Mouse (Mus musculus) myocyte (in vitro differentiated cells): ENCODE data around the gene Dysf. TPM values are rescaled to one million over a fixed set of nuclear protein-coding genes. Genes with fewer than 3 reads are reported as not detected.
"Not testable (repeated sequence)": the region's sequence is repeated elsewhere in the genome, so short reads cannot be mapped to it uniquely, and the experiment has no call there.

Experiments used
- H3K27me3 ChIP-seq: one replicate; pipeline ENCODE4 v1.6.1; 2011; ENCODE audit not compliant: control insufficient read depth, insufficient read depth, insufficient read length
- H3K36me3 ChIP-seq: one replicate; pipeline ENCODE4 v1.6.1; 2011; ENCODE audit not compliant: control insufficient read depth, insufficient read depth
- H3K4me2 ChIP-seq: one replicate; pipeline ENCODE4 v1.6.1; 2011; ENCODE audit warnings: low read depth, control low read depth
- H3K4me3 ChIP-seq: one replicate; pipeline ENCODE4 v1.5.1; 2011; ENCODE audit warnings: mild to moderate bottlenecking, control low read depth, moderate library complexity
- H3K79me2 ChIP-seq: one replicate; pipeline ENCODE4 v1.6.1; 2011; ENCODE audit not compliant: control insufficient read depth, insufficient read depth
- H3ac ChIP-seq: one replicate; pipeline ENCODE4 v1.6.1; 2011; ENCODE audit not compliant: control insufficient read depth, insufficient read length
- CEBPB ChIP-seq: IDR thresholded peaks from 2 replicates; pipeline ENCODE4 v1.6.1; 2011; ENCODE audit warnings: mild to moderate bottlenecking, moderate library complexity; ENCODE audit not compliant: poor library complexity, insufficient read depth, severe bottlenecking
- E2F4 ChIP-seq: IDR thresholded peaks from one replicate; pipeline ENCODE4 v1.6.1; 2011; ENCODE audit warnings: mild to moderate bottlenecking, control low read depth, moderate library complexity; ENCODE audit not compliant: insufficient read depth
- MAX ChIP-seq: IDR thresholded peaks from one replicate; pipeline ENCODE4 v1.6.1; 2011; ENCODE audit warnings: low read depth, mild to moderate bottlenecking, control low read depth
- MYOD1 ChIP-seq, 3 experiments: IDR thresholded peaks; one replicate each; pipeline ENCODE4 v1.6.1; 2011; ENCODE audit warnings: control low read depth in 2 of 3, low read depth in 2 of 3, mild to moderate bottlenecking in 2 of 3, moderate library complexity in 1 of 3; ENCODE audit not compliant: insufficient read length in 2 of 3, control insufficient read depth in 1 of 3
- MYOG ChIP-seq, 3 experiments: IDR thresholded peaks; one replicate each; pipeline ENCODE4 v1.6.1; 2011; ENCODE audit warnings: control low read depth in 2 of 3, low read depth in 2 of 3, mild to moderate bottlenecking in 2 of 3; ENCODE audit not compliant: insufficient read length in 2 of 3, control insufficient read depth in 1 of 3, insufficient read depth in 1 of 3
- POLR2A ChIP-seq: IDR thresholded peaks from one replicate; pipeline ENCODE4 v1.6.1; 2011; ENCODE audit warnings: low read depth, mild to moderate bottlenecking, control low read depth, moderate library complexity; ENCODE audit not compliant: insufficient read length
- POLR2AphosphoS2 ChIP-seq: IDR thresholded peaks from one replicate; pipeline ENCODE4 v1.6.1; 2011; ENCODE audit warnings: low read depth, control low read depth; ENCODE audit not compliant: insufficient read length
- REST ChIP-seq: IDR thresholded peaks from one replicate; pipeline ENCODE4 v1.6.1; 2011; ENCODE audit warnings: mild to moderate bottlenecking, control low read depth, moderate library complexity; ENCODE audit not compliant: insufficient read depth, insufficient read length
- SRF ChIP-seq: IDR thresholded peaks from one replicate; pipeline ENCODE4 v1.6.1; 2011; ENCODE audit warnings: low read depth; ENCODE audit not compliant: control insufficient read depth, insufficient read length
- TCF12 ChIP-seq: IDR thresholded peaks from one replicate; pipeline ENCODE4 v1.6.1; 2011; ENCODE audit warnings: mild to moderate bottlenecking, control low read depth; ENCODE audit not compliant: poor library complexity, insufficient read depth, severe bottlenecking
- TCF3 ChIP-seq: IDR thresholded peaks from one replicate; pipeline ENCODE4 v1.6.1; 2011; ENCODE audit warnings: low read depth, control low read depth; ENCODE audit not compliant: insufficient read length
- USF1 ChIP-seq: IDR thresholded peaks from one replicate; pipeline ENCODE4 v1.6.1; 2011; ENCODE audit warnings: low read depth, mild to moderate bottlenecking, control low read depth, moderate library complexity
- polyA plus RNA-seq: library from polyadenylated mRNA; unstranded; fragments of >200 nt; fragmentation: generic; extraction: Trizol; gene quantifications from one replicate; pipeline ENCODE4 v1.2.1, GENCODE M21; 2012; ENCODE audit warnings: missing spikeins

The Dysf gene
- polyA plus RNA-seq, 1 experiment = 35.5 TPM

DNA sequence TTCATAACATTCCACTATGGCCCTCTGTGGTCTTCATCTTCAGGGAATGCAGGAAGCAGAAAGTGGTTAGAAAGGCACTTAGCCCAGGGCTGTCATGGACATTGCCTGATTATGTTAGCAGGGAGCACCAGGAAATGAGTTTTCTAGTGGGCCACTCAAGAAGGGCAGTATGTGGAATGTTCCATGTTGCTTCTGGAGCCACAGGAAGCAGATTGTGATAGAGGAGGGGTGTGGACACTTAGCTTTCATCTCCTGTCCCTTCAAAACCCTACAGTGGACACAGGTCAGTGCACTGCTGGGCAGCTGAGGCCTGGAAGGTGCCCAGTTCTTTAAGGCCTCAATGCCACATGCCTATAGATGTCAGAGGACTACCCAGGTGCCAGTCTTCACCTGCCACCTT is 20.4 kb downstream of the Dysf start:
- no peaks in the 10 kb centered on the region for H3K36me3 ChIP-seq
- H3K27me3 ChIP-seq = no peaks in the 10 kb centered on the region
- TF ChIP-seq POLR2A (no peak), CEBPB (no peak), USF1 (no peak), E2F4 (no peak), MAX (no peak), TCF12 (no peak), TCF3 (no peak), SRF (no peak), MYOD1 (IDR thresholded peaks at IDR 0.05; ENCODE audit: control insufficient read depth in 1 of 3, insufficient read length in 2 of 3, low read depth in 2 of 3) (no peak), MYOG (IDR thresholded peaks at IDR 0.05; ENCODE audit: control insufficient read depth in 1 of 3, insufficient read depth in 1 of 3, insufficient read length in 2 of 3, low read depth in 2 of 3) (no peak), REST (no peak), POLR2AphosphoS2 (no peak)
- no peak overlapping the region for H3K4me3 ChIP-seq
- no peak overlapping the region for H3K4me2 ChIP-seq
- no peaks in the 10 kb centered on the region for H3K79me2 ChIP-seq
- no peak overlapping the region for H3ac ChIP-seq

DNA sequence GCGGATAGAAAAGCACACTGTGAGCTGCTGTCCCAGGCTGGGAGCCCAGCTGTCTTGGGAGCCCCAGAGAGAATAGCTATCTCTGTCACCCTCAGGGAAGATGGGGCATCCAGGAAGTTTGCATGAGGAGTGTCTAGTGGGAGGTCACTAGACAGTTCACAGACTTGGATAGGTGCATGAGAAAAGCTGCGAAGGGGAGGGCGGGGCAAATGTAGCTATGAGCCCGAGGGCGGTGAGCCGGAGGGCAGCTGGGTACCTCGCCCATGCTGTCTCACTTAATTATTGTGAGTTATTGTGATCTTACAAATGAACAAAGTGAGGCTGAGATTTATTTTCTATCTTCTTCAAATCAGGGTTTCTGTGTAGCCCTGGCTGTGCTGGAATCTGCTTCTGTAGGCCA is 21.4 kb downstream of the Dysf start:
- Histone ChIP-seq H3K27me3 (no peaks in the 10 kb centered on the region), H3K79me2 (no peaks in the 10 kb centered on the region), H3ac (no peak overlapping the region), H3K4me3 (no peak overlapping the region), H3K4me2 (no peak overlapping the region), H3K36me3 (no peaks in the 10 kb centered on the region)
- TF ChIP-seq MAX (no peak), POLR2A (no peak), E2F4 (no peak), REST (no peak), MYOD1 (IDR thresholded peaks at IDR 0.05; ENCODE audit: control insufficient read depth in 1 of 3, insufficient read length in 2 of 3, low read depth in 2 of 3) (no peak), SRF (no peak), USF1 (no peak), TCF12 (no peak), POLR2AphosphoS2 (no peak), TCF3 (no peak), CEBPB (no peak), MYOG (IDR thresholded peaks at IDR 0.05; ENCODE audit: control insufficient read depth in 1 of 3, insufficient read depth in 1 of 3, insufficient read length in 2 of 3, low read depth in 2 of 3) (no peak)

DNA sequence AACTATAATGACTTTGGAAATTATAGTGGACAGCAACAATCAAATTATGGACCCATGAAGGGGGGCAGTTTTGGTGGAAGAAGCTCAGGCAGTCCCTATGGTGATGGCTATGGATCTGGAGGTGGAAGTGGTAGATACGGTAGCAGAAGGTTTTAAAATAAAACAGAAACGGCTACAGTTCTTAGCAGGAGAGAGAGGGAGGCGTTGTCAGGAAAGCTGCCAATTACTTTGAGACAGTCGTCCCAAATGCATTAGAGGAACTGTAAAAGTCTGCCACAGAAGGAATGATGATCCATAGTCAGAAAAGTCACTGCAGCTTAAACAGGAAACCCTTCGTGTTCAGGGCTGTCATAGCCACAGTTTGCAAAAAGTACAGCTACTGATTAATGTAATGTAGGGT is 24.1 kb downstream of the Dysf start:
- not testable (repeated sequence) for H3K27me3 ChIP-seq, H3K36me3 ChIP-seq, H3K4me2 ChIP-seq, H3K4me3 ChIP-seq, H3K79me2 ChIP-seq, H3ac ChIP-seq

DNA sequence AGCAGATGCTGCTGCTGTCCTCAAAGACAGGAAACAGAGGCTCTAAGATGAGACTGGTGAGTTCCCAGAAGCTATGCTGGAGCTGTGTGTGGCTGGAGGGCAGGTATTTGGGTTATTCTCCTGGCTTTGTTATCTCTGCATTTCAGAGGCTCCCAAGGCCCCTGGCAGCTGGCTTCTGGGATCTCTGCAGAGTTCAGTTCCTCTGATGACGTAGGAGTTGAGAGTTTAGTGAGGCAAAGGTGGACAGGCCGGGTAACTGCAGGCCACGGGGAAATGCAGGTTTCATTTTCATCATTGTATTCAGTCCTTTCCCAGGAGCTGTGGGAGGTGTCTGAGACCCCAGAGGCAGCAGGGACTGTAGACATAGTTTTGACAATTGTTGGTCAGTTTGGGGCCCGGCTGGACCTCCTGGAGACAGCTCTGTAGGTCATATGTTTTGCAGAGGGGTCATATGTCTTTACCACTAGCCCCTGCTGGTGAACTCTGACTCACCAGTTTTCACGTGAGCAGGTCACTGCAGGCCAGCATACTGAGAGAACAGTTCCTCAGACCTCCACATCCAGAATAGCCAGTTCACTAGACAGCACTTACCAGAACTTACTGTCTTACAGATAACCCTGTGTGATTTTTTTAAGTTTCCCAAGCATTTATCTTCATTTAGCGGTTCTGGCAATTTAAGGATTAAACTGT is 35.0 kb downstream of the Dysf start:
- Histone ChIP-seq H3K79me2 (no peaks in the 10 kb centered on the region), H3ac (no peak overlapping the region), H3K4me3 (no peak overlapping the region), H3K4me2 (no peak overlapping the region), H3K36me3 (peaks cover 3% of the 10 kb centered on the region), H3K27me3 (no peaks in the 10 kb centered on the region)
- TF ChIP-seq MYOD1 (IDR thresholded peaks at IDR 0.05; ENCODE audit: control insufficient read depth in 1 of 3, insufficient read length in 2 of 3, low read depth in 2 of 3) = no peak
- no peak for TF ChIP-seq MYOG (IDR thresholded peaks at IDR 0.05; ENCODE audit: control insufficient read depth in 1 of 3, insufficient read depth in 1 of 3, insufficient read length in 2 of 3, low read depth in 2 of 3)
- no peak for TF ChIP-seq USF1
- TF ChIP-seq REST = no peak
- TF ChIP-seq E2F4 = no peak
- no peak for TF ChIP-seq SRF
- TF ChIP-seq TCF3 = no peak
- TF ChIP-seq CEBPB = no peak
- TF ChIP-seq POLR2AphosphoS2 = no peak
- TF ChIP-seq TCF12 = no peak
- TF ChIP-seq MAX = no peak
- no peak for TF ChIP-seq POLR2A

DNA sequence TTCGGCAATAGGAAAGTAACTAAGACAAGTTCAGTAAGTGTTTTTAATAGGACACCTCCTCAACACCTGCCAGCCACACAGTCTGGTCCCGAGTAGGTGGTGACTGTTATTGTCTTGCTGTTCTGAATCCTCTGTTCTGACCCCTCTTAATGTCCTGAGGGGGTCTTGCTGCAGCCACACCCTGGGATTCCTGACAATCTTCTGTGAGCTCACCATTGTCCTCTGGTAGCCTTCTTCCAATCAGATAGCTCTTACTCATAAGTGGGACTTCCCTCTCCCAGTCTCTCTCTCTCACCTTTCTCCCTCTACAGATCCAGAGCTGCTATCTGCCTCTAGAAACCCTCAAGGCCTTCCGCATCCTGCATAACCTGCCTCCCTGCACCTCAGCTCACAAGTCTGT is 36.3 kb downstream of the Dysf start:
- no peak overlapping the region for H3K4me2 ChIP-seq
- H3K4me3 ChIP-seq = no peak overlapping the region
- no peaks in the 10 kb centered on the region for H3K79me2 ChIP-seq
- H3K36me3 ChIP-seq = peaks cover 3% of the 10 kb centered on the region
- H3K27me3 ChIP-seq = no peaks in the 10 kb centered on the region
- no peak overlapping the region for H3ac ChIP-seq
- TF ChIP-seq TCF12 = no peak
- TF ChIP-seq MAX = no peak
- TF ChIP-seq POLR2A = no peak
- TF ChIP-seq CEBPB = no peak
- no peak for TF ChIP-seq SRF
- no peak for TF ChIP-seq MYOD1 (IDR thresholded peaks at IDR 0.05; ENCODE audit: control insufficient read depth in 1 of 3, insufficient read length in 2 of 3, low read depth in 2 of 3)
- TF ChIP-seq MYOG (IDR thresholded peaks at IDR 0.05; ENCODE audit: control insufficient read depth in 1 of 3, insufficient read depth in 1 of 3, insufficient read length in 2 of 3, low read depth in 2 of 3) = no peak
- no peak for TF ChIP-seq POLR2AphosphoS2
- TF ChIP-seq USF1 = no peak
- no peak for TF ChIP-seq TCF3
- no peak for TF ChIP-seq E2F4
- no peak for TF ChIP-seq REST
